Mouse (Mus musculus): Measurements from ENCODE around the gene Map3k1.

DNA sequence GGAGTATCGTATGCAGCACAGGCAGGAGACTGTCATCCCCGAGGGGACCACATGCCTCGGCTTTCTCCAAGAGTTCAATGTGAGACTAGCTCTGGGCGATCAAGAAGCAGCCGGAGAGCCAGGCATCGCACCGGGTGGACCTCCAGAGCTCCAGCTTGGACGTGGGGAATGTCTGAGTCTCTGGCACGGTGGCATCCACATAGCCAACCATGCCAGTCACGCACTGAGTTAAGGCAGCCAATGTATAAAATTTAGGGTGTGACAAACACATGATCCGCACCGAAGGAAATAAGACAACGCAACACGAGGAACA, 15.9 kb downstream of the Map3k1 start:
- TF ChIP-seq GATA1 (IDR thresholded peaks at IDR 0.05; ENCODE audit: borderline replicate concordance, low read length): no peak
- TF ChIP-seq FLI1 (IDR thresholded peaks at IDR 0.05; ENCODE audit: low read length): no peak
